Comparison of ENCODE assay signal across 20 mouse cellular contexts in the genomic region with DNA sequence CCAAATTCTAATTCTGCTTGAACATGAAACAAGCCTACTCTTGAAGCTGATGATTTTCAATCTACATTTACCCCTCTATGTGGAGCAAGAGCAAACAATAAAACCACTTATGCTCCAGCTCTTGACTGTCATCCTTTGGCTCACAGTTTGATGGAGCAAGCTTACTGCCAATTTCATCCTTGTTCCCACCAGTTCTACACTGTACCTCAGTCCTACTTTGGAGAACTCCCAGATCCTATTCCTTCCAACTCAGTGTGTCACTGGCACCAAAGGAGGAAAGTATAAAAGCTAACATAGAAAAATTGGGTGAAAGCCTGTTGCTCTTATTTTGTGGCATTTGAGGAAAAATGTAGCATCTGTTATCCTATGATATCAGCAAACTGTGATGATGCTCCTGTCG.
A peak's percentile ranks its signal among the peaks of the same experiment; 100 is the strongest.
DNase-seq lines count a peak whose midpoint lies in the region; ATAC-seq and TF ChIP-seq lines count a peak whose summit lies in the region.
"Had no signal": no experiment of that assay in that cellular context is flagged by ENCODE, and none has a peak within 500 bp of the region (broad histone marks: within the 10 kb centered on the region; RNA-seq: fewer than 3 reads in every experiment).

No protein-coding gene starts in this region.

- H3K36me3 ChIP-seq in forebrain, postnatal 0 days (ENCODE audit: insufficient read depth): no peaks in the 10 kb centered on the region
- H3K36me3 ChIP-seq in forebrain, embryonic 15.5 days: no peaks in the 10 kb centered on the region
- H3K36me3 ChIP-seq in midbrain, embryonic 10.5 days: no peaks in the 10 kb centered on the region
- H3K36me3 ChIP-seq: embryonic facial prominence, embryonic 12.5 days; forebrain, embryonic 12.5 days; heart, embryonic 15.5 days; hindbrain, embryonic 13.5 days had no signal

- no peak overlapping the region for H3K4me3 ChIP-seq in forebrain, postnatal 0 days (ENCODE audit: low read depth, low read length)
- H3K4me3 ChIP-seq in forebrain, embryonic 15.5 days: no peak overlapping the region
- H3K4me3 ChIP-seq in midbrain, embryonic 10.5 days: no peak overlapping the region
- H3K4me3 ChIP-seq: embryonic facial prominence, embryonic 12.5 days; forebrain, embryonic 12.5 days; heart, adult 2 months; heart, embryonic 15.5 days; hindbrain, embryonic 13.5 days had no signal

- no peaks in the 10 kb centered on the region for H3K9me3 ChIP-seq in forebrain, postnatal 0 days (ENCODE audit: low read length)
- H3K9me3 ChIP-seq in forebrain, embryonic 15.5 days: no peaks in the 10 kb centered on the region
- no peaks in the 10 kb centered on the region for H3K9me3 ChIP-seq in midbrain, embryonic 10.5 days (replicated peaks)
- H3K9me3 ChIP-seq: embryonic facial prominence, embryonic 12.5 days; forebrain, embryonic 12.5 days; heart, embryonic 15.5 days; hindbrain, embryonic 13.5 days had no signal

- 52% methylated on average over 1 of the region's 1 CpGs for WGBS in forebrain, postnatal 0 days
- 75% methylated on average over 1 of the region's 1 CpGs for WGBS in forebrain, embryonic 15.5 days
- WGBS in midbrain, embryonic 10.5 days: 77% methylated on average over 1 of the region's 1 CpGs

- no peak overlapping the region for H3K4me2 ChIP-seq in forebrain, postnatal 0 days (ENCODE audit: low read depth)
- H3K4me2 ChIP-seq in forebrain, embryonic 15.5 days (replicated peaks): no peak overlapping the region
- H3K4me2 ChIP-seq: embryonic facial prominence, embryonic 12.5 days; forebrain, embryonic 12.5 days; heart, embryonic 11.5 days; heart, embryonic 15.5 days; hindbrain, embryonic 13.5 days had no signal

- no peaks in the 10 kb centered on the region for H3K4me1 ChIP-seq in forebrain, postnatal 0 days (ENCODE audit: insufficient read depth)
- no peaks in the 10 kb centered on the region for H3K4me1 ChIP-seq in forebrain, embryonic 15.5 days
- no peaks in the 10 kb centered on the region for H3K4me1 ChIP-seq in midbrain, embryonic 10.5 days
- H3K4me1 ChIP-seq: embryonic facial prominence, embryonic 12.5 days; forebrain, embryonic 12.5 days; heart, embryonic 15.5 days; hindbrain, embryonic 13.5 days had no signal

- no peak for TF ChIP-seq CTCF in forebrain, postnatal 0 days (IDR thresholded peaks at IDR 0.05; ENCODE audit: low read depth)

- no peak overlapping the region for H3K27ac ChIP-seq in forebrain, postnatal 0 days (ENCODE audit: low read depth, low read length)
- no peak overlapping the region for H3K27ac ChIP-seq in forebrain, embryonic 15.5 days (replicated peaks)
- H3K27ac ChIP-seq in midbrain, embryonic 10.5 days (replicated peaks): no peak overlapping the region
- H3K27ac ChIP-seq: embryonic facial prominence, embryonic 12.5 days; forebrain, embryonic 12.5 days; heart, adult 2 months; heart, embryonic 15.5 days; hindbrain, embryonic 13.5 days; hindbrain, postnatal 0 days had no signal

- no peaks in the 10 kb centered on the region for H3K27me3 ChIP-seq in forebrain, postnatal 0 days (ENCODE audit: insufficient read depth, low read length)
- no peaks in the 10 kb centered on the region for H3K27me3 ChIP-seq in forebrain, embryonic 15.5 days
- H3K27me3 ChIP-seq in midbrain, embryonic 10.5 days (ENCODE audit: low read depth, poor library complexity, severe bottlenecking): no peaks in the 10 kb centered on the region
- H3K27me3 ChIP-seq: embryonic facial prominence, embryonic 12.5 days; forebrain, embryonic 12.5 days; heart, embryonic 15.5 days; hindbrain, embryonic 13.5 days had no signal

- ATAC-seq in forebrain, postnatal 0 days: peak; percentile 87
- ATAC-seq in forebrain, embryonic 15.5 days (replicated peaks): no peak
- ATAC-seq: hindbrain, postnatal 0 days had no signal

- DNase-seq in forebrain, postnatal 0 days: peak; percentile 63
- peak; percentile 13 to 83 for DNase-seq in layer of hippocampus, postnatal 14 days (ENCODE audit: low spot score in 2 of 2)
- DNase-seq in layer of hippocampus, adult 18-20 months (ENCODE audit: low spot score in 2 of 2): no peak
- DNase-seq in right cerebral cortex, postnatal 10 days (ENCODE audit: low spot score in 2 of 2): peak; percentile 37 to 41
- DNase-seq in right cerebral cortex, postnatal 36 days (ENCODE audit: low spot score in 2 of 2): no peak
- DNase-seq in midbrain, embryonic 10.5 days (ENCODE audit: low spot score): no peak
- DNase-seq: adrenal gland, adult 2 months; adrenal gland, postnatal 25 days; cerebellum, adult 11 months; cerebellum, adult 9-10 months; gastrocnemius, postnatal 14 days; heart, adult 2 months; heart, postnatal 14 days had no signal

- no peak overlapping the region for H3K9ac ChIP-seq in forebrain, postnatal 0 days
- no peak overlapping the region for H3K9ac ChIP-seq in forebrain, embryonic 15.5 days (replicated peaks)
- H3K9ac ChIP-seq: embryonic facial prominence, embryonic 12.5 days; forebrain, embryonic 12.5 days; heart, embryonic 15.5 days; hindbrain, embryonic 13.5 days had no signal

Comparison
In these comparisons a context has a peak if more than half of its experiments do, and no peak if none do; other contexts are left out.
1. DNase-seq: peak in forebrain, postnatal 0 days (single experiment), layer of hippocampus, postnatal 14 days (2 of 2) and right cerebral cortex, postnatal 10 days (2 of 2); none in layer of hippocampus, adult 18-20 months (0 of 2), right cerebral cortex, postnatal 36 days (0 of 2) and midbrain, embryonic 10.5 days (single experiment).